Mouse (Mus musculus) limb, embryonic 11.5 days (tissue): ENCODE measurements at regions not wholly inside any gene's neighbourhood (a gene's known extent, or its start where the extent isn't known, plus 50 kb on each side); places are given as distances from the start of the nearest gene placed in this dataset.

Source experiments
- ATAC-seq: fragments of 200-750 bp; cut with Nextera tagmentation; 2 replicates; pipeline ENCODE4 v1.8.0; 2017; ENCODE audit warnings: low read depth; ENCODE audit not compliant: insufficient number of reproducible peaks, low FRiP score, low TSS enrichment
- DNase-seq: peaks from one replicate; pipeline ENCODE4 v3.0.0-alpha.2; 2015; ENCODE audit warnings: low spot score
- H3K27ac ChIP-seq: fragments of 300-500 bp; sonication (generic); replicated peaks from 2 replicates; pipeline ENCODE4 v1.5.1; 2014; ENCODE audit warnings: low read depth, mild to moderate bottlenecking, low read length
- H3K27me3 ChIP-seq: fragments of 300-500 bp; sonication (generic); 2 replicates; pipeline ENCODE4 v1.6.1; 2014; ENCODE audit warnings: mild to moderate bottlenecking, low read length, mixed read lengths; ENCODE audit not compliant: control insufficient read depth, insufficient read depth
- H3K36me3 ChIP-seq: fragments of 300-500 bp; sonication (generic); 2 replicates; pipeline ENCODE4 v1.6.1; 2014; ENCODE audit warnings: mild to moderate bottlenecking, low read length, moderate library complexity, mixed read lengths; ENCODE audit not compliant: control insufficient read depth, insufficient read depth
- H3K4me1 ChIP-seq: fragments of 300-500 bp; sonication (generic); 2 replicates; pipeline ENCODE4 v1.6.1; 2014; ENCODE audit warnings: low read length, mixed read lengths; ENCODE audit not compliant: control insufficient read depth, insufficient read depth
- H3K4me2 ChIP-seq: fragments of 300-500 bp; sonication (generic); 2 replicates; pipeline ENCODE4 v1.6.1; 2014; ENCODE audit warnings: low read depth, mild to moderate bottlenecking, moderate library complexity; ENCODE audit not compliant: severe bottlenecking
- H3K4me3 ChIP-seq: fragments of 300-500 bp; sonication (generic); 2 replicates; pipeline ENCODE4 v1.5.1; 2014; ENCODE audit warnings: low read depth, low read length
- H3K9ac ChIP-seq: fragments of 300-500 bp; sonication (generic); 2 replicates; pipeline ENCODE4 v1.6.1; 2014; ENCODE audit warnings: mild to moderate bottlenecking, low read length
- H3K9me3 ChIP-seq: fragments of 300-500 bp; sonication (generic); 2 replicates; pipeline ENCODE4 v1.6.1; 2016; ENCODE audit warnings: low read length; ENCODE audit not compliant: control insufficient read depth
- WGBS: fragments of 180-500 bp; shearing (Covaris S2); extraction: QIAGEN DNeasy Blood & Tissue Kit; methylation state at CpG from one replicate; pipeline ENCODE4 v1.1.7; 2014; 5-methylcytosine and 5-hydroxymethylcytosine counted together

DNA sequence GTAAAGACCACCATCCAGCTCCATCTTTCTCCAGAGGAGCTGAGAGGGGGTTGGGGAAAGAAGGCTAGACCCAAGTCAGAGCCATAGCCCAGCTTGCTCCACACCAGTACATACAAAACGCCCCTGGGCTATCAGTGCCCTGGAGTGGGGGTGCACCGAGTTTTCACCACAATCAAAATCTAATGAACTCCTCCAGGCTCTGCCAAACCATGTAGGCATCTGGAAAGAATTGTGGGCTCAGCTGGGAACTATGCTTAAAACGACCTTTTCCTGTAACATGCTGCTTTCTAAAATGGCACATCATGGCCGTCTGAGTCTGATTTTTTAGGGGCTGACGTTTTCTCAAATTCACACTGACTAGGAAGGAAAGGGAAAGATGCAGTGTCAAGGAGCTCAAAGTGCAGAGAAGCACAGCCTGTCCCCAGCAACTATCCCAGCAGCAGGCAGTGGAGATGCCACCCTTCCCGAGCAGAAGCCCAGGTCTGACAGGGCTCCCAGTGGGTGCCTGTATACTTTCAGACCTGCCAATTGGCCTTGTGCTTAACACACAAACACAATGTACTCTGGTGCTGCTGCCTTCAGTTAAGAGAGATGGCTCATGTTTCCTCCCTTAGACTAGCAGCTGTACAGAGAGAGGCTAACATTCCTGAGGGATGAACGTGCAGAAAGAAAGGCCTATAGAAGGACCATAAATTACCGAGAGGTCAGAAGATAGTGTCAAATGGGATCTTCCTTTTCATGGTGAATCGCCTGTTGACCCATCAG, 100.6 kb upstream of the Cxcl12 start:
- Histone ChIP-seq H3K27me3 (no peaks in the 10 kb centered on the region), H3K4me2 (no peak overlapping the region), H3K36me3 (no peaks in the 10 kb centered on the region), H3K27ac (peak overlapping the region; percentile 89), H3K4me1 (peaks cover 18% of the 10 kb centered on the region), H3K4me3 (no peak overlapping the region), H3K9me3 (no peaks in the 10 kb centered on the region), H3K9ac (0 out of 2 replicates have a peak overlapping the region, but pooled peaks have one; percentile 27)
- 22% methylated on average over 9 of the region's 9 CpGs for WGBS
- peak; percentile 79 for DNase-seq
- peak; percentile 75; the same call in 1 of the 2 replicates for ATAC-seq

GRCm38 (mm10) chr6:117071311-117071710, 97.0 kb upstream of the Cxcl12 start:
- no peaks in the 10 kb centered on the region for H3K9me3 ChIP-seq
- no peak for DNase-seq
- no peak for ATAC-seq
- H3K36me3 ChIP-seq, result no peaks in the 10 kb centered on the region
- 83% methylated on average over 6 of the region's 6 CpGs for WGBS
- no peak overlapping the region for H3K4me3 ChIP-seq
- no peaks in the 10 kb centered on the region for H3K27me3 ChIP-seq
- H3K27ac ChIP-seq, result no peak overlapping the region
- H3K4me1 ChIP-seq, result peaks cover 18% of the 10 kb centered on the region
- H3K9ac ChIP-seq, result no peak overlapping the region
- no peak overlapping the region for H3K4me2 ChIP-seq

- no peaks in the 10 kb centered on the region for H3K9me3 ChIP-seq
- DNase-seq (no peak), ATAC-seq (no peak)
- no peak overlapping the region for H3K27ac ChIP-seq
- peaks cover 16% of the 10 kb centered on the region for H3K4me1 ChIP-seq
- H3K36me3 ChIP-seq, result no peaks in the 10 kb centered on the region
- H3K4me2 ChIP-seq, result no peak overlapping the region
- no peak overlapping the region for H3K4me3 ChIP-seq
- no peak overlapping the region for H3K9ac ChIP-seq
- no peaks in the 10 kb centered on the region for H3K27me3 ChIP-seq
- 83% methylated on average over 8 of the region's 8 CpGs for WGBS
These were observed 96.5 kb upstream of the Cxcl12 start for GRCm38 (mm10) chr6:117071857-117072256.

DNA sequence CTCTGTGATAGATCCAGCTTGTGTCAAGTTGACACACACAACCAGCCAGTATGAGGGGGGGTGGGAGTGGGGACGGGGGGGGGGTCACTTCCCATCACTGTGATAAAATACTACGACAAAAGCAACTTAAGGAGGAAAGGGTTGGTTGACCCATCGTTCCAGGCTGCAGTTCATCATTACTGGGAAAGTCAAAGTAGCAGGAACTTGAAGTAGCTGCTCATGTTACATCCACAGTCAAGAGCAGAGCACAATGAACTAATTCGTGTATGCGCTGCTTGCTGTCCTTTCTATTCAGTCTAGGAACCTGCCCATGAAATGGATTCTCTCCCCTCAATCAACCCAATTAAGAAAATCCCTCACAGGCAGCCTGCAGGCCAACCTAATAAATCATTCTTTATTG, 88.8 kb upstream of the Cxcl12 start:
- no peak overlapping the region for H3K4me2 ChIP-seq
- H3K9me3 ChIP-seq, result no peaks in the 10 kb centered on the region
- ATAC-seq (no peak), DNase-seq (no peak)
- H3K4me1 ChIP-seq, result peaks cover 4% of the 10 kb centered on the region; the same call in 1 of the 2 replicates
- no peak overlapping the region for H3K9ac ChIP-seq
- H3K27ac ChIP-seq, result no peak overlapping the region
- WGBS, result 29% methylated on average over 5 of the region's 5 CpGs
- no peaks in the 10 kb centered on the region for H3K36me3 ChIP-seq
- no peaks in the 10 kb centered on the region for H3K27me3 ChIP-seq
- no peak overlapping the region for H3K4me3 ChIP-seq

GRCm38 (mm10) chr6:117080973-117081372, 87.4 kb upstream of the Cxcl12 start:
- no peak overlapping the region for H3K27ac ChIP-seq
- ATAC-seq (peak; percentile 52; the same call in 1 of the 2 replicates), DNase-seq (peak; percentile 70)
- no peak overlapping the region for H3K4me3 ChIP-seq
- no peak overlapping the region for H3K9ac ChIP-seq
- no peaks in the 10 kb centered on the region for H3K9me3 ChIP-seq
- no peak overlapping the region for H3K4me2 ChIP-seq
- WGBS, result 37% methylated on average over 13 of the region's 13 CpGs
- H3K27me3 ChIP-seq, result no peaks in the 10 kb centered on the region
- H3K4me1 ChIP-seq, result peaks cover 4% of the 10 kb centered on the region; the same call in 1 of the 2 replicates
- H3K36me3 ChIP-seq, result no peaks in the 10 kb centered on the region

GRCm38 (mm10) chr6:117084211-117084610, 84.1 kb upstream of the Cxcl12 start:
- peaks cover 4% of the 10 kb centered on the region; the same call in 1 of the 2 replicates for H3K4me1 ChIP-seq
- no peaks in the 10 kb centered on the region for H3K9me3 ChIP-seq
- H3K4me2 ChIP-seq, result no peak overlapping the region
- no peaks in the 10 kb centered on the region for H3K36me3 ChIP-seq
- no peak overlapping the region for H3K9ac ChIP-seq
- no peak overlapping the region for H3K27ac ChIP-seq
- no peak for ATAC-seq
- no peaks in the 10 kb centered on the region for H3K27me3 ChIP-seq
- DNase-seq, result no peak
- no peak overlapping the region for H3K4me3 ChIP-seq
- WGBS, result 61% methylated on average over 6 of the region's 6 CpGs

DNA sequence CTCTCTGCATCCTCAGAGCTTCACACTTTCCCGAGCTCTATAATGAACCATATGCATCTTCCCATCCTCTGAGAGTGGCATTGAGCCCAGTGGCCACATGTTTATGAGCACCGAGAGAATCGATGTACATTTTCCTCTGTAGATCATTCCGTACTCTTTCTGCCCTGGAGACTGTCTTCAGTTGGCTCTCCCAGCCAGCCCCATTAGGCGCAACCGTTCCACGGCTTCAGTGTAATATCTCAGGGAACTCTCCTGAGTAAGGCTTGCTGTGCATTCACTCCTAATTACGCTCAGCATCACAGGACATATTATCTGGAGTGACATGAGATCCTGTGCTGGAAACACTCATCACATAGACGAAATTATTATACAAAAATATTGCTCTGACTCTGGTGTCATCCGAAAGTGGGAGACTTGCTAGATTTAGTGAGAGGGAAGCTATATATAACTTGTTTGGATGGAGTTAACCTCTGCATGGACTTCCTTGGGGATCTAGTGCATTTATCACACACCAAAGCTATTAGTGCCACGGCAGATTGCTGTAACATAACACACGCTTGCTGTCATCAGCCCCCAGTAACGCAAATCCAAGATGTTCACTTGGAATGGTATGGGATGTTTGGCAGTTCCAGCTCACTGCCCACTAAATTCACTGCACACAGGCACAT, 83.4 kb upstream of the Cxcl12 start:
- Histone ChIP-seq H3K36me3 (no peaks in the 10 kb centered on the region), H3K9me3 (no peaks in the 10 kb centered on the region), H3K4me3 (no peak overlapping the region), H3K27me3 (no peaks in the 10 kb centered on the region), H3K4me2 (no peak overlapping the region), H3K27ac (no peak overlapping the region), H3K4me1 (peaks cover 4% of the 10 kb centered on the region; the same call in 1 of the 2 replicates), H3K9ac (no peak overlapping the region)
- WGBS, result 76% methylated on average over 13 of the region's 13 CpGs
- DNase-seq (no peak), ATAC-seq (no peak)

GRCm38 (mm10) chr6:117094742-117095141, 73.6 kb upstream of the Cxcl12 start:
- Histone ChIP-seq H3K4me2 (no peak overlapping the region), H3K27me3 (no peaks in the 10 kb centered on the region), H3K9ac (no peak overlapping the region), H3K4me1 (no peaks in the 10 kb centered on the region), H3K27ac (no peak overlapping the region), H3K9me3 (no peaks in the 10 kb centered on the region), H3K4me3 (no peak overlapping the region), H3K36me3 (no peaks in the 10 kb centered on the region)
- 91% methylated on average over 6 of the region's 6 CpGs for WGBS
- DNase-seq (no peak), ATAC-seq (no peak)
